ENCODE assay signal across 1 mouse cellular context in the genomic region with DNA sequence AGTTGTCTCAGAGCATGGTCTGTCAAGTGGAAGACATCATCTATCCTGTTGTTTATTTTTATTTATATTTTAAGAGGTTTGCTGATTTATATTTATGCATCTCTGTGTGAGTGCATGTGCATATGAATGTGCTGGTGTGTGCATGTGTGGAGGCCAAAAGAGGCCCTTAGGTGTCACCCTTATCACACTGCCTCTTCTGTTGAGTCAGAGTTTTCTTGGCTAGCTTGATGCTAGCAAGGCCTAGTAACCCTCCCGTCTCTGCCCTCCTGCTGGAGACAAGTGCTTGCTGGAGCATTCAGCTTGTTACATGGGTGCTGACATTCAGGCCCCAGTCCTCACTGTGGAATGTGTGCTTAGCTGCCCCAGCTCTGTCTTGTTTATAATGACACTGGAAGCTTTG.
TF ChIP-seq lines count a peak whose summit lies in the region.

No protein-coding gene starts in this region.

TF ChIP-seq in CH12.LX, 34 proteins besides CTCF, POLR2A, EP300 and RAD21 (continued from another document):
- TF ChIP-seq MAX (IDR thresholded peaks at IDR 0.05; ENCODE audit: low read length) (no peak), HCFC1 (IDR thresholded peaks at IDR 0.05; ENCODE audit: low read depth, low read length) (no peak), NELFE (IDR thresholded peaks at IDR 0.05; ENCODE audit: low read depth, low read length) (no peak)
